In genomic region chr9:88073165-88073564, GRCm38 (mm10) we compare ENCODE assay signal across 8 mouse cellular contexts.
DNase-seq lines count a peak whose midpoint lies in the region; ATAC-seq and TF ChIP-seq lines count a peak whose summit lies in the region.

No protein-coding gene starts in this region.

- H3K36me3 ChIP-seq in forebrain, embryonic 11.5 days (ENCODE audit: control insufficient read depth, insufficient read depth, low read length) = no peaks in the 10 kb centered on the region
- H3K36me3 ChIP-seq in forebrain, embryonic 12.5 days (replicated peaks) = no peaks in the 10 kb centered on the region
- H3K36me3 ChIP-seq in embryonic facial prominence, embryonic 13.5 days = no peaks in the 10 kb centered on the region
- H3K36me3 ChIP-seq in lung, postnatal 0 days (ENCODE audit: insufficient read depth, low read length) = no peaks in the 10 kb centered on the region

- peak; percentile 67 for TF ChIP-seq CTCF in lung, postnatal 0 days (IDR thresholded peaks at IDR 0.05)

- H3K27ac ChIP-seq in forebrain, embryonic 11.5 days (ENCODE audit: low read depth, low read length) = no peak overlapping the region
- H3K27ac ChIP-seq in forebrain, embryonic 12.5 days = no peak overlapping the region
- H3K27ac ChIP-seq in embryonic facial prominence, embryonic 13.5 days = no peak overlapping the region
- no peak overlapping the region for H3K27ac ChIP-seq in lung, postnatal 0 days (ENCODE audit: low read length)

- H3K4me2 ChIP-seq in forebrain, embryonic 11.5 days (ENCODE audit: low read depth, low read length, severe bottlenecking) = no peak overlapping the region
- no peak overlapping the region for H3K4me2 ChIP-seq in forebrain, embryonic 12.5 days
- peak overlapping the region; percentile 16; the same call in 1 of the 2 replicates for H3K4me2 ChIP-seq in embryonic facial prominence, embryonic 13.5 days
- no peak overlapping the region for H3K4me2 ChIP-seq in lung, postnatal 0 days (replicated peaks; ENCODE audit: low read depth, low read length)

- 11% methylated on average over 6 of the region's 6 CpGs for WGBS in forebrain, embryonic 11.5 days
- 18% methylated on average over 6 of the region's 6 CpGs for WGBS in forebrain, embryonic 12.5 days
- WGBS in embryonic facial prominence, embryonic 13.5 days = 7% methylated on average over 6 of the region's 6 CpGs
- WGBS in lung, postnatal 0 days = 15% methylated on average over 6 of the region's 6 CpGs

- no peak overlapping the region for H3K4me3 ChIP-seq in forebrain, embryonic 11.5 days (ENCODE audit: low read depth, low read length)
- H3K4me3 ChIP-seq in forebrain, embryonic 12.5 days (replicated peaks) = no peak overlapping the region
- no peak overlapping the region for H3K4me3 ChIP-seq in embryonic facial prominence, embryonic 13.5 days
- no peak overlapping the region for H3K4me3 ChIP-seq in lung, postnatal 0 days (ENCODE audit: low read depth, low read length)

- H3K4me1 ChIP-seq in forebrain, embryonic 11.5 days (replicated peaks; ENCODE audit: control insufficient read depth, insufficient read depth, low read length) = no peaks in the 10 kb centered on the region
- H3K4me1 ChIP-seq in forebrain, embryonic 12.5 days = no peaks in the 10 kb centered on the region
- H3K4me1 ChIP-seq in embryonic facial prominence, embryonic 13.5 days = peaks cover 13% of the 10 kb centered on the region
- H3K4me1 ChIP-seq in lung, postnatal 0 days (ENCODE audit: insufficient read depth, low read depth, low read length) = no peaks in the 10 kb centered on the region

- no peak for TF ChIP-seq EP300 in lung, postnatal 0 days (IDR thresholded peaks at IDR 0.05)

- peak; percentile 70 for DNase-seq in forebrain, embryonic 11.5 days (ENCODE audit: low spot score)
- peak; percentile 4 for DNase-seq in thymus, postnatal 25 days
- no peak for DNase-seq in thymus, adult 18-20 months
- peak; percentile 73 to 81 for DNase-seq in kidney, postnatal 4 days
- DNase-seq in lung, postnatal 0 days (ENCODE audit: low spot score) = peak; percentile 26
- no peak for DNase-seq in MN1 (ENCODE audit: low spot score)

- H3K9ac ChIP-seq in forebrain, embryonic 11.5 days (ENCODE audit: low read length) = no peak overlapping the region
- H3K9ac ChIP-seq in forebrain, embryonic 12.5 days = no peak overlapping the region
- H3K9ac ChIP-seq in embryonic facial prominence, embryonic 13.5 days = no peak overlapping the region
- H3K9ac ChIP-seq in lung, postnatal 0 days (replicated peaks; ENCODE audit: low read depth) = no peak overlapping the region

- H3K27me3 ChIP-seq in forebrain, embryonic 11.5 days (ENCODE audit: control insufficient read depth, insufficient read depth, low read length) = no peaks in the 10 kb centered on the region
- H3K27me3 ChIP-seq in forebrain, embryonic 12.5 days = no peaks in the 10 kb centered on the region
- H3K27me3 ChIP-seq in embryonic facial prominence, embryonic 13.5 days = no peaks in the 10 kb centered on the region
- no peaks in the 10 kb centered on the region for H3K27me3 ChIP-seq in lung, postnatal 0 days (replicated peaks; ENCODE audit: insufficient read depth, low read length)

- ATAC-seq in forebrain, embryonic 11.5 days (replicated peaks; ENCODE audit: low FRiP score) = 0 out of 2 replicates have a peak, but pooled peaks have one; percentile 50
- no peak; the same call in 1 of the 2 replicates for ATAC-seq in forebrain, embryonic 12.5 days (ENCODE audit: low FRiP score)
- ATAC-seq in embryonic facial prominence, embryonic 13.5 days (ENCODE audit: insufficient number of reproducible peaks, insufficient read depth, low FRiP score, low TSS enrichment, low read depth) = no peak
- ATAC-seq in lung, postnatal 0 days = no peak

- H3K9me3 ChIP-seq in forebrain, embryonic 11.5 days (ENCODE audit: control insufficient read depth, low read length) = no peaks in the 10 kb centered on the region
- no peaks in the 10 kb centered on the region for H3K9me3 ChIP-seq in forebrain, embryonic 12.5 days
- H3K9me3 ChIP-seq in embryonic facial prominence, embryonic 13.5 days = no peaks in the 10 kb centered on the region
- no peaks in the 10 kb centered on the region for H3K9me3 ChIP-seq in lung, postnatal 0 days (ENCODE audit: low read length)

Comparison
In these comparisons a context has a peak if more than half of its experiments do, and no peak if none do; other contexts are left out.
1. DNase-seq: peak in forebrain, embryonic 11.5 days (single experiment), thymus, postnatal 25 days (single experiment), kidney, postnatal 4 days (2 of 2) and lung, postnatal 0 days (single experiment); none in thymus, adult 18-20 months (0 of 2) and MN1 (single experiment).